Mouse (Mus musculus): ENCODE measurements around the gene Cd200r3. TPM values are rescaled to one million over a fixed set of nuclear protein-coding genes. Genes with fewer than 3 reads are reported as not detected.

Gene Cd200r3
- polyA plus RNA-seq, 1 experiment from 2014 or later = not detected

GRCm38 (mm10) chr16:44976892-44977633 lies 33.6 kb downstream of the Cd200r3 start:
- Histone ChIP-seq H3K9ac (no peak overlapping the region), H3K27me3 (replicated peaks) (no peaks in the 10 kb centered on the region), H3K4me2 (no peak overlapping the region), H3K27ac (no peak overlapping the region), H3K9me3 (no peaks in the 10 kb centered on the region), H3K36me3 (replicated peaks) (no peaks in the 10 kb centered on the region), H3K4me1 (no peaks in the 10 kb centered on the region), H3K4me3 (no peak overlapping the region)
- ATAC-seq (replicated peaks) = no peak
- 59% methylated on average over 6 of the region's 6 CpGs for WGBS

GRCm38 (mm10) chr16:44978193-44978592 lies 34.7 kb downstream of the Cd200r3 start:
- H3K27me3 ChIP-seq (replicated peaks) = no peaks in the 10 kb centered on the region
- H3K36me3 ChIP-seq (replicated peaks) = no peaks in the 10 kb centered on the region
- H3K9me3 ChIP-seq = no peaks in the 10 kb centered on the region
- no peak overlapping the region for H3K4me3 ChIP-seq
- ATAC-seq (replicated peaks) = no peak
- H3K9ac ChIP-seq = no peak overlapping the region
- no peak overlapping the region for H3K4me2 ChIP-seq
- 87% methylated on average over 2 of the region's 2 CpGs for WGBS
- no peaks in the 10 kb centered on the region for H3K4me1 ChIP-seq
- H3K27ac ChIP-seq = no peak overlapping the region

- no peak for ATAC-seq (replicated peaks)
- WGBS = 74% methylated on average over 3 of the region's 3 CpGs
- no peaks in the 10 kb centered on the region for H3K4me1 ChIP-seq
- no peaks in the 10 kb centered on the region for H3K9me3 ChIP-seq
- H3K27me3 ChIP-seq (replicated peaks) = no peaks in the 10 kb centered on the region
- H3K9ac ChIP-seq = no peak overlapping the region
- no peak overlapping the region for H3K27ac ChIP-seq
- no peaks in the 10 kb centered on the region for H3K36me3 ChIP-seq (replicated peaks)
- H3K4me3 ChIP-seq = no peak overlapping the region
- H3K4me2 ChIP-seq = no peak overlapping the region
Observed at GRCm38 (mm10) chr16:44979355-44979896, 35.9 kb downstream of the Cd200r3 start.

- H3K9ac ChIP-seq = no peak overlapping the region
- no peak overlapping the region for H3K27ac ChIP-seq
- H3K9me3 ChIP-seq = no peaks in the 10 kb centered on the region
- no peaks in the 10 kb centered on the region for H3K36me3 ChIP-seq (replicated peaks)
- H3K27me3 ChIP-seq (replicated peaks) = no peaks in the 10 kb centered on the region
- ATAC-seq (replicated peaks) = no peak
- no peak overlapping the region for H3K4me2 ChIP-seq
- H3K4me3 ChIP-seq = no peak overlapping the region
- no peaks in the 10 kb centered on the region for H3K4me1 ChIP-seq
- 86% methylated on average over 2 of the region's 2 CpGs for WGBS
Observed at GRCm38 (mm10) chr16:44982972-44983371, 39.5 kb downstream of the Cd200r3 start.

- H3K4me1 ChIP-seq = no peaks in the 10 kb centered on the region
- no peaks in the 10 kb centered on the region for H3K9me3 ChIP-seq
- no peak overlapping the region for H3K9ac ChIP-seq
- no peaks in the 10 kb centered on the region for H3K27me3 ChIP-seq (replicated peaks)
- H3K4me2 ChIP-seq = no peak overlapping the region
- H3K4me3 ChIP-seq = no peak overlapping the region
- WGBS = 82% methylated on average over 3 of the region's 3 CpGs
- no peaks in the 10 kb centered on the region for H3K36me3 ChIP-seq (replicated peaks)
- ATAC-seq (replicated peaks) = no peak
- no peak overlapping the region for H3K27ac ChIP-seq
Observed at GRCm38 (mm10) chr16:44983379-44984060, 40.0 kb downstream of the Cd200r3 start.

- no peaks in the 10 kb centered on the region for H3K27me3 ChIP-seq (replicated peaks)
- no peak overlapping the region for H3K4me3 ChIP-seq
- no peak for ATAC-seq (replicated peaks)
- no peaks in the 10 kb centered on the region for H3K36me3 ChIP-seq (replicated peaks)
- H3K9ac ChIP-seq = no peak overlapping the region
- H3K9me3 ChIP-seq = no peaks in the 10 kb centered on the region
- H3K27ac ChIP-seq = no peak overlapping the region
- H3K4me1 ChIP-seq = no peaks in the 10 kb centered on the region
- H3K4me2 ChIP-seq = no peak overlapping the region
Observed at GRCm38 (mm10) chr16:44984111-44984510, 40.6 kb downstream of the Cd200r3 start.

GRCm38 (mm10) chr16:44984925-44985324 lies 41.4 kb downstream of the Cd200r3 start:
- no peak for ATAC-seq (replicated peaks)
- Histone ChIP-seq H3K4me2 (no peak overlapping the region), H3K9ac (no peak overlapping the region), H3K4me1 (no peaks in the 10 kb centered on the region), H3K9me3 (no peaks in the 10 kb centered on the region), H3K27me3 (replicated peaks) (no peaks in the 10 kb centered on the region), H3K27ac (no peak overlapping the region), H3K36me3 (replicated peaks) (no peaks in the 10 kb centered on the region), H3K4me3 (no peak overlapping the region)
- WGBS = 80% methylated on average over 3 of the region's 3 CpGs

GRCm38 (mm10) chr16:44986029-44986428 lies 42.6 kb downstream of the Cd200r3 start:
- no peaks in the 10 kb centered on the region for H3K27me3 ChIP-seq (replicated peaks)
- H3K4me3 ChIP-seq = no peak overlapping the region
- no peak overlapping the region for H3K4me2 ChIP-seq
- no peaks in the 10 kb centered on the region for H3K9me3 ChIP-seq
- no peak overlapping the region for H3K9ac ChIP-seq
- no peaks in the 10 kb centered on the region for H3K4me1 ChIP-seq
- no peaks in the 10 kb centered on the region for H3K36me3 ChIP-seq (replicated peaks)
- no peak overlapping the region for H3K27ac ChIP-seq
- ATAC-seq (replicated peaks) = no peak
- WGBS = 71% methylated on average over 2 of the region's 2 CpGs

- 98% methylated on average over 4 of the region's 4 CpGs for WGBS
- H3K9ac ChIP-seq = no peak overlapping the region
- H3K36me3 ChIP-seq (replicated peaks) = no peaks in the 10 kb centered on the region
- no peaks in the 10 kb centered on the region for H3K4me1 ChIP-seq
- no peak overlapping the region for H3K27ac ChIP-seq
- ATAC-seq (replicated peaks) = no peak
- H3K27me3 ChIP-seq (replicated peaks) = no peaks in the 10 kb centered on the region
- no peaks in the 10 kb centered on the region for H3K9me3 ChIP-seq
- no peak overlapping the region for H3K4me3 ChIP-seq
- H3K4me2 ChIP-seq = no peak overlapping the region
Observed at GRCm38 (mm10) chr16:44988667-44989357, 45.3 kb downstream of the Cd200r3 start.

- no peak overlapping the region for H3K4me2 ChIP-seq
- H3K4me3 ChIP-seq = no peak overlapping the region
- no peak overlapping the region for H3K27ac ChIP-seq
- ATAC-seq (replicated peaks) = no peak
- H3K4me1 ChIP-seq = no peaks in the 10 kb centered on the region
- H3K36me3 ChIP-seq (replicated peaks) = no peaks in the 10 kb centered on the region
- 93% methylated on average over 4 of the region's 4 CpGs for WGBS
- H3K9ac ChIP-seq = no peak overlapping the region
- H3K9me3 ChIP-seq = no peaks in the 10 kb centered on the region
- no peaks in the 10 kb centered on the region for H3K27me3 ChIP-seq (replicated peaks)
Observed at GRCm38 (mm10) chr16:44993319-44994019, 50.0 kb downstream of the Cd200r3 start.

- Histone ChIP-seq H3K9ac (no peak overlapping the region), H3K36me3 (replicated peaks) (no peaks in the 10 kb centered on the region), H3K4me3 (no peak overlapping the region), H3K4me2 (no peak overlapping the region), H3K27ac (no peak overlapping the region), H3K4me1 (no peaks in the 10 kb centered on the region), H3K9me3 (no peaks in the 10 kb centered on the region), H3K27me3 (replicated peaks) (no peaks in the 10 kb centered on the region)
- 75% methylated on average over 6 of the region's 6 CpGs for WGBS
- ATAC-seq (replicated peaks) = no peak
Observed at GRCm38 (mm10) chr16:44994206-44994953, 50.9 kb downstream of the Cd200r3 start.
